Mouse (Mus musculus): Measurements from ENCODE around the gene Tbc1d16. TPM values are rescaled to one million over a fixed set of nuclear protein-coding genes. Genes with fewer than 3 reads are reported as not detected.
A peak's percentile ranks its signal among the peaks of the same experiment; 100 is the strongest.

Tbc1d16 gene
- total RNA-seq, 2 experiments from 2014 or later = 47.9 to 50.9 TPM

GRCm38 (mm10) chr11:119236354-119236753 is 8.1 kb upstream of the Tbc1d16 start:
- no peak for DNase-seq

GRCm38 (mm10) chr11:119235596-119235995 is 7.3 kb upstream of the Tbc1d16 start:
- DNase-seq = no peak

- DNase-seq = no peak
Measured at GRCm38 (mm10) chr11:119234770-119235169, 6.5 kb upstream of the Tbc1d16 start.

GRCm38 (mm10) chr11:119228846-119229626 is 737 bp upstream of the Tbc1d16 start:
- DNase-seq = peak; percentile 62 to 66

- DNase-seq = no peak
Measured at GRCm38 (mm10) chr11:119227591-119227990, 708 bp downstream of the Tbc1d16 start.

- DNase-seq = no peak
Measured at GRCm38 (mm10) chr11:119225634-119226033, 2.7 kb downstream of the Tbc1d16 start.

- no peak for DNase-seq
Measured at GRCm38 (mm10) chr11:119224926-119225325, 3.4 kb downstream of the Tbc1d16 start.

- no peak for DNase-seq
Measured at GRCm38 (mm10) chr11:119223124-119223890, 5.0 kb downstream of the Tbc1d16 start.

- DNase-seq = no peak
Measured at GRCm38 (mm10) chr11:119221812-119222510, 6.3 kb downstream of the Tbc1d16 start.

GRCm38 (mm10) chr11:119219816-119220465 is 8.4 kb downstream of the Tbc1d16 start:
- peak; percentile 74 to 81 for DNase-seq

- DNase-seq = no peak
Measured at GRCm38 (mm10) chr11:119217861-119218260, 10.4 kb downstream of the Tbc1d16 start.

GRCm38 (mm10) chr11:119215905-119216507 is 12.3 kb downstream of the Tbc1d16 start:
- no peak for DNase-seq

GRCm38 (mm10) chr11:119215038-119215904 is 13.0 kb downstream of the Tbc1d16 start:
- no peak for DNase-seq

- DNase-seq = no peak
Measured at GRCm38 (mm10) chr11:119213166-119213885, 15.0 kb downstream of the Tbc1d16 start.

GRCm38 (mm10) chr11:119211604-119212309 is 16.5 kb downstream of the Tbc1d16 start:
- DNase-seq = peak in 1 of 2 experiments; percentile 36

GRCm38 (mm10) chr11:119210321-119211100 is 17.8 kb downstream of the Tbc1d16 start:
- peak; percentile 69 to 77 for DNase-seq

GRCm38 (mm10) chr11:119209371-119210025 is 18.8 kb downstream of the Tbc1d16 start:
- peak in 1 of 2 experiments; percentile 42 for DNase-seq

GRCm38 (mm10) chr11:119208870-119209370 is 19.4 kb downstream of the Tbc1d16 start:
- no peak for DNase-seq
